Mouse (Mus musculus) right cerebral cortex, postnatal 36 days (tissue): ENCODE data around the gene Dmtf1.
"Not testable (repeated sequence)": the region's sequence is repeated elsewhere in the genome, so short reads cannot be mapped to it uniquely, and the experiment has no call there.

ENCODE experiments used
- DNase-seq, 2 experiments: peaks; one replicate each; pipeline ENCODE4 v3.0.0; 2022; ENCODE audit warnings: low spot score in 2 of 2, mixed read lengths in 1 of 2

Gene Dmtf1

GRCm38 (mm10) chr5:9161456-9162041, at the start of gene Dmtf1:
TSS of gene Dmtf1 (minus strand) at chr5:9161776.
- DNase-seq, result peak; percentile 88 to 91

DNA sequence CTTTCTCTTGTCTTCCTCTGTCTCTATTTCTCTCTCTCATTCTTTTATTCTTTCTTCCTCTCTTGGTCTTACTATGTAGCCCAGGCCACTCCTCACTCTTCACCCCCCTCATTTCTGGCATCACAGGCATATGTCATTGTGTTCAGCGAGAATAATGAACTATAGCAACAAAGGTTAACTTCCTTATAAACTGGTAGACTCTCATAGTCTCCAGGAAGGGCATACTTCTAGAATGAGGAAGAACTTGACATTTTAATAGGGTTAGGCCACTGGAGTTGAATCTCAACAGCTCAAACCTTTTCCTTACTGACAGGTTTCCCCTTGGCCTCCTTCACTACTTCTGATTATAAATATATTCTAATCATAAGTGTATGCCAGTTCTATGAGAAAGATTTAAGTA, 24.9 kb upstream of the Dmtf1 start:
- DNase-seq, result no peak

DNA sequence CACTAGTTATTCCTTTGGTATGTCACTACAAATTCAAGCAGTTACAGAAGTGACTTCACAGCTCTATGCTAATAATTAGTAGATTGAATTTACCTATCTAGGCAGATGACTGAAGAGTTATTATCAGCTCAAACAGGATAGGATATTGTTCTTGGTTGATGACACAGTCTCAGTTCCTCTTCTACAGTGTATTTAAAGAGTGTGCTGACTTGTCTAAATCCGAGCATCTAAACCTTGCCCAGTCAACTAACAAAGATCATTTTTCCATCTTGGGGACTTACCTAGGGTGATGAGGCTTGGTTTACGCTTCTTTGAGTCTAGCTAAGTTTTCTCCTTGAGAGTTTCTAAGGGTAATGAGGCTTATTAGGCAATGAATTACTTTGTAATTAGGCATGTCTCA, 11.7 kb upstream of the Dmtf1 start:
- DNase-seq, result no peak

DNA sequence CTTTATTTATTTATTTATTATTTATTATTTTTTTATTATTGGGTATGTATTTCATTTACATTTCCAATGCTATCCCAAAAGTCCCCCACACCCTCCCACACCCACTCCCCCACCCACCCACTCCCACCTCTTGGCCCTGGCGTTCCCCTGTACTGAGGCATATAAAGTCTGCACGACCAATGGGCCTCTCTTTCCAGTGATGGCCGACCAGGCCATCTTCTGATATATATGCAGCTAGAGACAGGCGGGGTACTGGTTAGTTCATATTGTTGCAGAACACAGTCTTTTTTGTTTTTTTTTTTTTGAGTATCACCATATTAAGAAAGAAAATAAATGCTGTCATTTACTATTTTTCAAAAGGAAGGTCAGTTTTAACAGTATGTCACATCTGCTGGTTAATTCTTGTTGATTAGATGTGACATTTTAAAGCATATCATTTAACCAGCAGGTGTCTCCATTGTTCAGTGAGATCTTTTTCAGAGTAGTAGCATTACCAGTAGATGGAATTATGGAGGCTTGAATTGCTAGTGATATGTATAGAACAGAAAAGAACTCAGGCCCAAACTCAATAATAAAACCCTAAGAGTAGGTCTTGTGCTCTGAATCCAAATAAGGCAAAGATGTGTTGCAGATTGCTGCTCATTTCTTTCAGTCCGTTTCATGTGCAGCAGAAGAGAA, 7.9 kb upstream of the Dmtf1 start:
- DNase-seq, result not testable (repeated sequence)

GRCm38 (mm10) chr5:9166366-9166765, 4.8 kb upstream of the Dmtf1 start:
- DNase-seq, result no peak

DNA sequence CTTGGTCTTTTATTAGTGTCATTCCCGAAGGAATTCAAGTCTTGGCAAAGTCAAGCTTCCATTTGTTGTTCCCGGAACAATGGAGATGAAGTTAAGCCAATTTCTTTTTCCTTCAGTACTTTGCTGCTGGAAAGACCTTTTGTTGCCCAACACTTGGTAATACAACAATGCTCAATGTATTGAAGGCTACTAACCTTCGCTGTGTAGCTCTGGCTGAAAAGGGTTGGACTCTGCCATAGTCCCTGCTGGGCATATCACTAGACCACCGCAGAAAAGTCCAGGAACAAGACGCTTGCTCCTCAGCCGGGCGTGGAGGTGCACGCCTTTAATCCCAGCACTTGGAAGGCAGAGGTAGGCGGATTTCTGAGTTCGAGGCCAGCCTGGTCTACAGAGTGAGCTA, 3.6 kb upstream of the Dmtf1 start:
- DNase-seq, result not testable (repeated sequence)

GRCm38 (mm10) chr5:9163411-9163810, 1.8 kb upstream of the Dmtf1 start:
- no peak for DNase-seq

GRCm38 (mm10) chr5:9162088-9162487, 512 bp upstream of the Dmtf1 start:
- DNase-seq, result no peak

DNA sequence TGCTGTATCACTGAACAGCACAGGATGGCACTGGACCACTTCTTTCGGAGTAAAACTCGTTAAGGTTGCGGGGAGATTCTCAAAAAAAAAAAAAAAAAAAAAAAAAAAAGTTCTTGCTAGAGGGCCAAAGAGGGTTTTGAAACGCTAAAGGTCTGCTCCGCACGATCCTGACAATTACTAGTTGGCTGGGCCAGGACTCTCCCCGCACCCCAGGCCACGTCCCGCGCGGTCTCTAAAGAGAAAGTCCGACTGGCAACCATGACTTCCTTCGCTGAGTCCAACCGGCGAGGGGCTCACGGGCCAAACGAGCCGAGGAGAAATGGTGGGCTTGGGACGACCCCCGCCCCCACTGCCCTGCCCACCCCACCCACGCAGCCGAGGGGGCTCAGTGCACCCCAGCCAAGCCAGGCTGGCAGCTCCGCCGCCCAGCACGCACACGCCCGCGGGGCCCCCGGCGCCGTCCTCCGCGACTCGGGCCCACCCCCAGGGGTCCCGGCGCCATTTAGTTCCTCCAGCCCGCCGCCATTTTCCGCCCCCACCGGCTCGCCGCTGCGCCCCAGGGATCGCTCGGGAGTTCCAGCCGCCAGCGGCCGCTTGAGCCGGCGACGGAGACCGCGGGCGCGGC, 633 bp downstream of the Dmtf1 start:
- no peak for DNase-seq

GRCm38 (mm10) chr5:9157336-9157735, 4.2 kb downstream of the Dmtf1 start:
- no peak for DNase-seq

DNA sequence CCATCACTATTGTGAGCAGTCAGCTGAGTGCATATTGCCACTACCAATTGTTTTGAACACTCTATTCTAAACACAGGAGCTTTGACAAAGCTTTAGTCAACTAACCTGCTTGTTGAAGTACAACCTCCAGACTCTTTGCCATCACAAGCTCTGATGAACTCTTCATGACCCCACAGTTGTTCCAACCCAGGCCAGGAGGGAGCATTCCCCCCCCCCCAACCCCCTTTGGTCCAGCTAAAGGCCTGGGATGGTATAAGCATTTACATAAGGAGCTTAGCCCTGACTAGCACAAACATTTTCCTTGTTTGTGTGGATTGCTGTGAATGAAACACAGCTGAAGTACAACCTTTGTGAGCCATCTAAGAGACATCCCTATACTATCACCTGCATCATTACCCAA, 4.8 kb downstream of the Dmtf1 start:
- no peak for DNase-seq

- DNase-seq, result no peak
Observed at GRCm38 (mm10) chr5:9149273-9149850, 12.2 kb downstream of the Dmtf1 start.

DNA sequence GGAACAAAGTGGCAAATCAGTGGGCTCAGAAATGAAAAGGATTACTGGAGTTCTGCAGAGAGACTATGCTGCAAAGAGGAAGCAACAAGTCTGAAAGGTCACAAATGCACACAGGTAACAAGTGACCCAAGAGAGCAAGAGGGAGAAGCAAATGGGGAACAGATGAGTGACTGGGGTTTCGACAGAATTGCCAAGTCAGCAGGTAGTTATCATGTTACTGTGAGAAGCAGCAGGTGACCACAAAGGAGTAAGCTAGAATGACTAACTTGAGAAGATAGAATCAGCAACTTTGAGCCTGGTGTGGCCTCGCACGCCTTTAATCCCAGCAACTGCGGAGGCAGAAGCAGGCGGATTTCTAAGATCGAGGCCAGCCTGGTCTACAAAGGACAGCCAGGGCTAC, 19.2 kb downstream of the Dmtf1 start:
- DNase-seq, result no peak

- DNase-seq, result no peak
Observed at GRCm38 (mm10) chr5:9140724-9141123, 20.9 kb downstream of the Dmtf1 start.

- DNase-seq, result no peak
Observed at GRCm38 (mm10) chr5:9135588-9135987, 26.0 kb downstream of the Dmtf1 start.

GRCm38 (mm10) chr5:9131786-9132185, 29.8 kb downstream of the Dmtf1 start:
- DNase-seq, result no peak

- peak; percentile 32 to 54 for DNase-seq
Observed at GRCm38 (mm10) chr5:9128566-9128965, 33.0 kb downstream of the Dmtf1 start.

DNA sequence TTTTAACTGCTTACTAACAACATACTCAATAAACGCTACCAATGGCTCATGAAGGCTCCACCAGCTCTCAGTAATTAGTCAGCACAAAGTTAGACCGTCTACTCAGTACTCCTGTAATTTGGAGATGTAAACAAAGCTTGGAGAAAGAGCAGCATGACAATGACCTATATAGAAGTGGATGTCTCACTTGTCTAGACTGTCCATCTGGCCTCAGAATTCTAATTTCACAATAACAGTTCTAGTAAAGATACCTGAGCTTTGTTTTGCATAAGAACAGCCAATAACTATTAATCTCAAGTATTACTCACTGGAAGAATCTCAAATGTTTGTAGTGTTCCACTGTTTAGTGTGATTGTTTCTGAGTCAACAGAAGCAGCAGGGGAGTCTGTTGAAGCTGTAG, 37.4 kb downstream of the Dmtf1 start:
- DNase-seq, result no peak

DNA sequence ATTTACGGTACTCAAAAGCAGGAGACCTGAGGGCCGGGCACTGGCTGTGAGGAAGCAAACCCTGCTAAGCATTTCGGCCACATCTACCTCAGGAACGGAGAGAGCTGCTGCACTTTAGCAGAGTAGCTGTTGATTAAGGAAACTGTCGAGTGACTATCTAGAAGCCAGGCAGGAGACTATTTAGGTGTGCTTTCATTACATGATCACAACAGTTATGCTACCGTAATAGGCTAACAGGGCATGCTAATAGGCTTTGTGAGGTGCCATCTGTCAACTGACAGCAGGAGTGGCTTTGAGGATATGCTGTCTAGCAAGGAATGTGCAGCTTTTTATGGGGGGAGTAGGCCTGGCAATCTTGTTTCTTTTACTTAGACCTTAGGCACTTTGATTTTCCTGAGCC, 47.4 kb downstream of the Dmtf1 start:
- DNase-seq, result no peak

DNA sequence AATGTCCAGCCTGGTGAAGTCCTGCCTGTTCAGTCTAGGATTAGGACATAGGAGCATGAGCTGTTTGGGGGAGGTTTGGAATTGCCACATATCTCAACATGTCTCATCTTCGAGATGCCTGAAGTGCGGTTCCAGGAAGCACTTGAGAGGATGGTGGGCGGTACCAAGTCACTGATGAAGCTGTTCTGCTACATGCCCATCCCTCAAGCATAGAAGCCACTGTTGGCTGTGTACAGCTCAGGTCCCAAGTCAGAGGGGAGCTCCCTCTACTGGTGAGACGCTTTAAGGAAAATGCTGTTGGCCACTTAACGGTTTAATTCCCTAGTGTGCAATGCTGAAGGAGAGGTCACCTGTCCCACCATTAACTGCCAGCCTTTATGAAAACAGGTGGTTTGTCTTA, 49.8 kb downstream of the Dmtf1 start:
- DNase-seq, result no peak

GRCm38 (mm10) chr5:9111285-9111684, 50.3 kb downstream of the Dmtf1 start:
- DNase-seq, result no peak

- no peak for DNase-seq
Observed at GRCm38 (mm10) chr5:9109582-9109981, 52.0 kb downstream of the Dmtf1 start.

- no peak for DNase-seq
Observed at GRCm38 (mm10) chr5:9108490-9108889, 53.1 kb downstream of the Dmtf1 start.
